ENCODE assay signal across 8 mouse cellular contexts in genomic region chr12:69197378-69198163, GRCm38 (mm10). TPM values are rescaled to one million over a fixed set of nuclear protein-coding genes. Genes with fewer than 3 reads are reported as not detected.
DNase-seq lines count a peak whose midpoint lies in the region; ATAC-seq and TF ChIP-seq lines count a peak whose summit lies in the region.

No protein-coding gene starts in this region.

- intact Hi-C loops in left cerebral cortex, adult 2 months (cut with DNase I): loop anchor here (1.0 to 5.0 kb wide), 3 partner anchors 38 to 99 kb away; partner anchors contain the start of genes Klhdc1, Klhdc2 and Rps29

- 4% methylated on average over 91 of the region's 94 CpGs for WGBS in forebrain, postnatal 0 days

- no peak for DNase-seq in Patski (ENCODE audit: low read depth, low spot score)
- DNase-seq in cerebellum, adult 11-12 months: peak; percentile 61
- peak; percentile 60 for DNase-seq in forebrain, postnatal 0 days
- DNase-seq in left cerebral cortex, adult 2 months (ENCODE audit: extremely low spot score in 1 of 2, low spot score in 2 of 2): peak; percentile 45 to 59
- DNase-seq in lung, postnatal 4 days: peak; percentile 69 to 74
- peak; percentile 53 for DNase-seq in retina, embryonic 14.5 days (ENCODE audit: low spot score)
- DNase-seq in thymus, postnatal 4 days: peak; percentile 66

- ATAC-seq in Patski: peak; percentile 62
- peak; percentile 77 for ATAC-seq in forebrain, postnatal 0 days
- ATAC-seq in hematopoietic stem cell, adult 5-6 weeks (replicated peaks in 1 of 2; ENCODE audit: insufficient read depth in 1 of 2, low FRiP score in 2 of 2, low TSS enrichment in 1 of 2, low read depth in 1 of 2, poor library complexity in 2 of 2, severe bottlenecking in 2 of 2): peak; percentile 57

- peak overlapping the region; percentile 94 for H3K27ac ChIP-seq in forebrain, postnatal 0 days (ENCODE audit: low read depth, low read length)
- peak overlapping the region; percentile 96 for H3K27ac ChIP-seq in left cerebral cortex, adult 2 months

- H3K36me3 ChIP-seq in forebrain, postnatal 0 days (ENCODE audit: insufficient read depth): peaks cover 9% of the 10 kb centered on the region; the same call in 1 of the 2 replicates

- H3K4me1 ChIP-seq in forebrain, postnatal 0 days (ENCODE audit: insufficient read depth): peaks cover 17% of the 10 kb centered on the region

- H3K27me3 ChIP-seq in Patski: no peaks in the 10 kb centered on the region
- H3K27me3 ChIP-seq in forebrain, postnatal 0 days (ENCODE audit: insufficient read depth, low read length): no peaks in the 10 kb centered on the region

- in situ Hi-C loops in Patski (cut with MboI; ENCODE audit: low pct_unique_long_range_greater_than_20kb): no loop called here

- POLR2A ChIA-PET in Patski (lab: Charles Lee): interaction anchor here (1.4 kb wide), 1 partner anchor 13 kb away, joined by 6 read pairs; the partner anchor contains the start of genes Mgat2 and Rpl36al

- TF ChIP-seq CTCF in Patski (IDR thresholded peaks at IDR 0.05): no peak
- TF ChIP-seq CTCF in forebrain, postnatal 0 days (IDR thresholded peaks at IDR 0.05; ENCODE audit: low read depth): 0 out of 2 replicates have a peak, but pooled peaks have one; percentile 19
- no peak for TF ChIP-seq CTCF in left cerebral cortex, adult 2 months (IDR thresholded peaks at IDR 0.05)

- peak overlapping the region; percentile 88 for H3K9ac ChIP-seq in forebrain, postnatal 0 days

- CTCF ChIA-PET in Patski (lab: Charles Lee): no interaction called here

- peak overlapping the region; percentile 94 for H3K4me3 ChIP-seq in forebrain, postnatal 0 days (ENCODE audit: low read depth, low read length)
- H3K4me3 ChIP-seq in left cerebral cortex, adult 2 months: peak overlapping the region; percentile 93

- H3K9me3 ChIP-seq in forebrain, postnatal 0 days (ENCODE audit: low read length): no peaks in the 10 kb centered on the region

- peak overlapping the region; percentile 96 for H3K4me2 ChIP-seq in forebrain, postnatal 0 days (ENCODE audit: low read depth)

RNA-seq across cellular contexts. Expression of gene Dnaaf2, which starts 0.7 kb away (rescaled TPM):
- polyA plus RNA-seq in Patski (2021): 3.6 TPM
- total RNA-seq in forebrain, postnatal 0 days (2014; rRNA removed): 6.7 and 6.8 TPM in 2 replicates
- polyA plus RNA-seq in forebrain, postnatal 0 days (2015; fragmentation: Nextera tagmentation; extraction: Ambion mirVana): 8.4 and 9.4 TPM in 2 replicates
- total RNA-seq in hematopoietic stem cell, adult 5-6 weeks (2017): 6.7 and 11.3 TPM in 2 replicates
- total RNA-seq in left cerebral cortex, adult 2 months (2021): 1 to 10 TPM; 1.7 TPM

RNA-seq across cellular contexts. Expression of gene Gm49383, which starts 0.7 kb away (rescaled TPM):
- 6.5 TPM for polyA plus RNA-seq in Patski (2021)
- total RNA-seq in forebrain, postnatal 0 days (2014; rRNA removed): 4.5 and 5.7 TPM in 2 replicates
- 8.8 and 11.7 TPM in 2 replicates for polyA plus RNA-seq in forebrain, postnatal 0 days (2015; fragmentation: Nextera tagmentation; extraction: Ambion mirVana)
- total RNA-seq in hematopoietic stem cell, adult 5-6 weeks (2017): 25.1 and 35.8 TPM in 2 replicates
- total RNA-seq in left cerebral cortex, adult 2 months (2021): 1 to 10 TPM; 4.8 to 6.1 TPM

RNA-seq across cellular contexts. Expression of gene Gm49384, which starts 6.5 kb away (rescaled TPM):
- polyA plus RNA-seq in Patski (2021): 4.9 TPM
- 0.52 and 5.1 TPM in 2 replicates for total RNA-seq in forebrain, postnatal 0 days (2014; rRNA removed)
- 6.7 and 7.8 TPM in 2 replicates for polyA plus RNA-seq in forebrain, postnatal 0 days (2015; fragmentation: Nextera tagmentation; extraction: Ambion mirVana)
- 11.4 and 17.4 TPM in 2 replicates for total RNA-seq in hematopoietic stem cell, adult 5-6 weeks (2017)
- 1 to 10 TPM; 3.1 to 4.5 TPM for total RNA-seq in left cerebral cortex, adult 2 months (2021)

RNA-seq across cellular contexts. Expression of gene Mgat2, which starts 13.6 kb away (rescaled TPM):
- 65.9 TPM for polyA plus RNA-seq in Patski (2021)
- total RNA-seq in forebrain, postnatal 0 days (2014; rRNA removed): 61.7 and 66.6 TPM in 2 replicates
- 49.1 and 50.5 TPM in 2 replicates for polyA plus RNA-seq in forebrain, postnatal 0 days (2015; fragmentation: Nextera tagmentation; extraction: Ambion mirVana)
- total RNA-seq in hematopoietic stem cell, adult 5-6 weeks (2017): 116 and 124 TPM in 2 replicates
- total RNA-seq in left cerebral cortex, adult 2 months (2021): 10 to 100 TPM; 27.0 to 28.9 TPM

RNA-seq across cellular contexts. Expression of gene Rpl36al, which starts 13.7 kb away (rescaled TPM):
- 455 TPM for polyA plus RNA-seq in Patski (2021)
- total RNA-seq in forebrain, postnatal 0 days (2014; rRNA removed): 194 and 311 TPM in 2 replicates
- 396 and 530 TPM in 2 replicates for polyA plus RNA-seq in forebrain, postnatal 0 days (2015; fragmentation: Nextera tagmentation; extraction: Ambion mirVana)
- total RNA-seq in hematopoietic stem cell, adult 5-6 weeks (2017): 824 and 909 TPM in 2 replicates
- 100 to 1,000 TPM; 174 to 177 TPM for total RNA-seq in left cerebral cortex, adult 2 months (2021)
